Mouse (Mus musculus): ENCODE results near the gene Pgm2. TPM values are rescaled to one million over a fixed set of nuclear protein-coding genes. Genes with fewer than 3 reads are reported as not detected.
A peak's percentile ranks its signal among the peaks of the same experiment; 100 is the strongest.

Pgm2 gene
- polyA plus RNA-seq, 1 experiment, result 13.0 TPM

- peaks cover 12% of the 10 kb centered on the region for H3K79me2 ChIP-seq (ENCODE audit: control insufficient read depth, insufficient read depth)
- TF ChIP-seq TCF12 (IDR thresholded peaks at IDR 0.05; ENCODE audit: insufficient read depth, poor library complexity, severe bottlenecking) (no peak), POLR2A (IDR thresholded peaks at IDR 0.05; ENCODE audit: insufficient read length, low read depth) (no peak), REST (IDR thresholded peaks at IDR 0.05; ENCODE audit: insufficient read depth, insufficient read length) (no peak), MYOG (IDR thresholded peaks at IDR 0.05; ENCODE audit: control insufficient read depth in 1 of 3, insufficient read depth in 1 of 3, insufficient read length in 2 of 3, low read depth in 2 of 3) (no peak), CEBPB (IDR thresholded peaks at IDR 0.05; ENCODE audit: insufficient read depth, poor library complexity, severe bottlenecking) (no peak), MYOD1 (IDR thresholded peaks at IDR 0.05; ENCODE audit: control insufficient read depth in 1 of 3, insufficient read length in 2 of 3, low read depth in 2 of 3) (no peak), MAX (IDR thresholded peaks at IDR 0.05; ENCODE audit: low read depth) (no peak), POLR2AphosphoS2 (IDR thresholded peaks at IDR 0.05; ENCODE audit: insufficient read length, low read depth) (no peak), TCF3 (IDR thresholded peaks at IDR 0.05; ENCODE audit: insufficient read length, low read depth) (no peak)
- H3K4me3 ChIP-seq, result no peak overlapping the region
- no peaks in the 10 kb centered on the region for H3K27me3 ChIP-seq (ENCODE audit: control insufficient read depth, insufficient read depth, insufficient read length)
- no peaks in the 10 kb centered on the region for H3K36me3 ChIP-seq (ENCODE audit: control insufficient read depth, insufficient read depth)
- H3ac ChIP-seq (ENCODE audit: control insufficient read depth, insufficient read length), result no peak overlapping the region
- H3K4me2 ChIP-seq (ENCODE audit: low read depth), result no peak overlapping the region
Observed at GRCm38 (mm10) chr5:64157926-64158325, 65.2 kb downstream of the Pgm2 start.

DNA sequence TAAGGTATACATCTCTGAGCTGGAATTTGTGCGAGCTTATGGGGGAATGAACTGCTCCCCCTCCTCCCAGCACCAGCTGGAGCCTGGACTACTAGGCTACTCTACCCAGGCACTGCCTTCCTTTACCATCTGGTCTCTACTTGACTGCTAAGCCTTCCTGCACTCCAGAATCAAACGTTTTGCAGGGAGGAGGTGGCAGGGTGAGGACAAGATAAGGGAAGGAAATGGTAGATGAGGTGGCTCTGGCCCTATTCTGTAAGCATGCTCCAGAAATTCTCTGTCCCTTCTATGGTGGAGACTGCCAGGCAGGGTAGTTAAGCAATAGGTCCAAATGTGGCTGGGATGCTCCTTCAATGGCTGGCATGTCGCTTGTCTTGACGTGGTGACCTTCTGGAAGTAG, 65.8 kb downstream of the Pgm2 start:
- Histone ChIP-seq H3K36me3 (ENCODE audit: control insufficient read depth, insufficient read depth) (no peaks in the 10 kb centered on the region), H3K79me2 (ENCODE audit: control insufficient read depth, insufficient read depth) (peaks cover 18% of the 10 kb centered on the region), H3K4me3 (no peak overlapping the region), H3ac (ENCODE audit: control insufficient read depth, insufficient read length) (no peak overlapping the region), H3K27me3 (ENCODE audit: control insufficient read depth, insufficient read depth, insufficient read length) (no peaks in the 10 kb centered on the region), H3K4me2 (ENCODE audit: low read depth) (no peak overlapping the region)
- TF ChIP-seq USF1 (IDR thresholded peaks at IDR 0.05; ENCODE audit: low read depth), result no peak
- TF ChIP-seq E2F4 (IDR thresholded peaks at IDR 0.05; ENCODE audit: insufficient read depth), result no peak
- no peak for TF ChIP-seq MYOG (IDR thresholded peaks at IDR 0.05; ENCODE audit: control insufficient read depth in 1 of 3, insufficient read depth in 1 of 3, insufficient read length in 2 of 3, low read depth in 2 of 3)
- TF ChIP-seq TCF3 (IDR thresholded peaks at IDR 0.05; ENCODE audit: insufficient read length, low read depth), result no peak
- no peak for TF ChIP-seq SRF (IDR thresholded peaks at IDR 0.05; ENCODE audit: control insufficient read depth, insufficient read length, low read depth)
- TF ChIP-seq MYOD1 (IDR thresholded peaks at IDR 0.05; ENCODE audit: control insufficient read depth in 1 of 3, insufficient read length in 2 of 3, low read depth in 2 of 3), result no peak
- no peak for TF ChIP-seq POLR2A (IDR thresholded peaks at IDR 0.05; ENCODE audit: insufficient read length, low read depth)
- no peak for TF ChIP-seq CEBPB (IDR thresholded peaks at IDR 0.05; ENCODE audit: insufficient read depth, poor library complexity, severe bottlenecking)
- TF ChIP-seq POLR2AphosphoS2 (IDR thresholded peaks at IDR 0.05; ENCODE audit: insufficient read length, low read depth), result no peak
- TF ChIP-seq REST (IDR thresholded peaks at IDR 0.05; ENCODE audit: insufficient read depth, insufficient read length), result no peak
- TF ChIP-seq TCF12 (IDR thresholded peaks at IDR 0.05; ENCODE audit: insufficient read depth, poor library complexity, severe bottlenecking), result no peak
- no peak for TF ChIP-seq MAX (IDR thresholded peaks at IDR 0.05; ENCODE audit: low read depth)

- H3K27me3 ChIP-seq (ENCODE audit: control insufficient read depth, insufficient read depth, insufficient read length), result no peaks in the 10 kb centered on the region
- H3K79me2 ChIP-seq (ENCODE audit: control insufficient read depth, insufficient read depth), result peaks cover 23% of the 10 kb centered on the region
- TF ChIP-seq POLR2AphosphoS2 (IDR thresholded peaks at IDR 0.05; ENCODE audit: insufficient read length, low read depth), result no peak
- no peak for TF ChIP-seq MYOD1 (IDR thresholded peaks at IDR 0.05; ENCODE audit: control insufficient read depth in 1 of 3, insufficient read length in 2 of 3, low read depth in 2 of 3)
- no peak for TF ChIP-seq CEBPB (IDR thresholded peaks at IDR 0.05; ENCODE audit: insufficient read depth, poor library complexity, severe bottlenecking)
- no peak for TF ChIP-seq SRF (IDR thresholded peaks at IDR 0.05; ENCODE audit: control insufficient read depth, insufficient read length, low read depth)
- no peak for TF ChIP-seq E2F4 (IDR thresholded peaks at IDR 0.05; ENCODE audit: insufficient read depth)
- TF ChIP-seq MYOG (IDR thresholded peaks at IDR 0.05; ENCODE audit: control insufficient read depth in 1 of 3, insufficient read depth in 1 of 3, insufficient read length in 2 of 3, low read depth in 2 of 3), result no peak
- TF ChIP-seq TCF3 (IDR thresholded peaks at IDR 0.05; ENCODE audit: insufficient read length, low read depth), result no peak
- TF ChIP-seq USF1 (IDR thresholded peaks at IDR 0.05; ENCODE audit: low read depth), result no peak
- TF ChIP-seq REST (IDR thresholded peaks at IDR 0.05; ENCODE audit: insufficient read depth, insufficient read length), result no peak
- TF ChIP-seq POLR2A (IDR thresholded peaks at IDR 0.05; ENCODE audit: insufficient read length, low read depth), result no peak
- no peak for TF ChIP-seq TCF12 (IDR thresholded peaks at IDR 0.05; ENCODE audit: insufficient read depth, poor library complexity, severe bottlenecking)
- no peak for TF ChIP-seq MAX (IDR thresholded peaks at IDR 0.05; ENCODE audit: low read depth)
- H3K36me3 ChIP-seq (ENCODE audit: control insufficient read depth, insufficient read depth), result no peaks in the 10 kb centered on the region
- H3K4me3 ChIP-seq, result peak overlapping the region; percentile 82
- H3K4me2 ChIP-seq (ENCODE audit: low read depth), result peak overlapping the region; percentile 96
- H3ac ChIP-seq (ENCODE audit: control insufficient read depth, insufficient read length), result peak overlapping the region; percentile 56
Observed at GRCm38 (mm10) chr5:64159065-64159780, 66.5 kb downstream of the Pgm2 start.

- peak overlapping the region; percentile 56 for H3ac ChIP-seq (ENCODE audit: control insufficient read depth, insufficient read length)
Observed at GRCm38 (mm10) chr5:64159781-64160704, 67.3 kb downstream of the Pgm2 start.

More at GRCm38 (mm10) chr5:64159781-64160704, 67.3 kb downstream of the Pgm2 start:
- peak; percentile 73 for TF ChIP-seq POLR2AphosphoS2 (IDR thresholded peaks at IDR 0.05; ENCODE audit: insufficient read length, low read depth)
- TF ChIP-seq MYOG (IDR thresholded peaks at IDR 0.05; ENCODE audit: control insufficient read depth in 1 of 3, insufficient read depth in 1 of 3, insufficient read length in 2 of 3, low read depth in 2 of 3), result peak; percentile 42 to 89 (median 88)
- peak in 2 of 3 experiments; percentile 84 to 90 for TF ChIP-seq MYOD1 (IDR thresholded peaks at IDR 0.05; ENCODE audit: control insufficient read depth in 1 of 3, insufficient read length in 2 of 3, low read depth in 2 of 3)
- peak; percentile 75 for TF ChIP-seq POLR2A (IDR thresholded peaks at IDR 0.05; ENCODE audit: insufficient read length, low read depth)
- peak; percentile 10 for TF ChIP-seq TCF3 (IDR thresholded peaks at IDR 0.05; ENCODE audit: insufficient read length, low read depth)
- TF ChIP-seq REST (IDR thresholded peaks at IDR 0.05; ENCODE audit: insufficient read depth, insufficient read length), result no peak
- H3K4me3 ChIP-seq, result peak overlapping the region; percentile 82
- no peaks in the 10 kb centered on the region for H3K27me3 ChIP-seq (ENCODE audit: control insufficient read depth, insufficient read depth, insufficient read length)
- no peaks in the 10 kb centered on the region for H3K36me3 ChIP-seq (ENCODE audit: control insufficient read depth, insufficient read depth)
- peak overlapping the region; percentile 96 for H3K4me2 ChIP-seq (ENCODE audit: low read depth)
- H3K79me2 ChIP-seq (ENCODE audit: control insufficient read depth, insufficient read depth), result peaks cover 23% of the 10 kb centered on the region
